Mouse (Mus musculus) hindbrain, embryonic 14.5 days (tissue): ENCODE measurements at regions not wholly inside any gene's neighbourhood (a gene's known extent, or its start where the extent isn't known, plus 50 kb on each side); places are given as distances from the start of the nearest gene placed in this dataset.

ENCODE experiments used
- ATAC-seq: fragments of 200-750 bp; cut with Nextera tagmentation; 2 replicates; pipeline ENCODE4 v1.8.0; 2017; ENCODE audit warnings: moderate number of reproducible peaks, mild to moderate bottlenecking, moderate TSS enrichment, moderate library complexity; ENCODE audit not compliant: low FRiP score
- DNase-seq: peaks from one replicate; pipeline ENCODE4 v3.0.0-alpha.2; 2015; ENCODE audit warnings: low spot score
- H3K27ac ChIP-seq: fragments of 300-500 bp; sonication (generic); 2 replicates; pipeline ENCODE4 v1.5.1; 2014; ENCODE audit warnings: mild to moderate bottlenecking, moderate library complexity
- H3K27me3 ChIP-seq: fragments of 300-500 bp; sonication (generic); 2 replicates; pipeline ENCODE4 v1.6.1; 2014; ENCODE audit warnings: mild to moderate bottlenecking, low read length, mixed read lengths; ENCODE audit not compliant: control insufficient read depth, insufficient read depth
- H3K36me3 ChIP-seq: fragments of 300-500 bp; sonication (generic); replicated peaks from 2 replicates; pipeline ENCODE4 v1.6.1; 2014; ENCODE audit not compliant: control insufficient read depth, insufficient read depth
- H3K4me1 ChIP-seq: fragments of 300-500 bp; sonication (generic); replicated peaks from 2 replicates; pipeline ENCODE4 v1.6.1; 2014; ENCODE audit warnings: antibody characterized with exemption, low read length, mixed read lengths; ENCODE audit not compliant: control insufficient read depth, insufficient read depth
- H3K4me2 ChIP-seq: fragments of 300-500 bp; sonication (generic); replicated peaks from 2 replicates; pipeline ENCODE4 v1.6.1; 2014; ENCODE audit warnings: mild to moderate bottlenecking, moderate library complexity
- H3K4me3 ChIP-seq: fragments of 300-500 bp; sonication (generic); replicated peaks from 2 replicates; pipeline ENCODE4 v1.5.1; 2014; ENCODE audit warnings: mild to moderate bottlenecking, low read length
- H3K9ac ChIP-seq: fragments of 300-500 bp; sonication (generic); 2 replicates; pipeline ENCODE4 v1.6.1; 2014
- H3K9me3 ChIP-seq: fragments of 300-500 bp; sonication (generic); 2 replicates; pipeline ENCODE4 v1.6.1; 2016; ENCODE audit warnings: low read length; ENCODE audit not compliant: control insufficient read depth
- WGBS: fragments of 180-500 bp; shearing (Covaris S2); extraction: QIAGEN DNeasy Blood & Tissue Kit; methylation state at CpG from one replicate; pipeline ENCODE4 v1.1.7; 2014; 5-methylcytosine and 5-hydroxymethylcytosine counted together

GRCm38 (mm10) chr16:63049100-63049499 is 195.0 kb downstream of the Pros1 start:
- no peak for DNase-seq
- Histone ChIP-seq H3K9ac (no peak overlapping the region), H3K4me2 (no peak overlapping the region)

GRCm38 (mm10) chr16:63062883-63063282 is 208.8 kb downstream of the Pros1 start:
- Histone ChIP-seq H3K4me1 (no peaks in the 10 kb centered on the region), H3K9me3 (no peaks in the 10 kb centered on the region), H3K27ac (no peak overlapping the region), H3K4me3 (no peak overlapping the region), H3K36me3 (no peaks in the 10 kb centered on the region), H3K4me2 (no peak overlapping the region), H3K9ac (no peak overlapping the region), H3K27me3 (no peaks in the 10 kb centered on the region)
- ATAC-seq: no peak
- no peak for DNase-seq

More at GRCm38 (mm10) chr16:63049100-63049499, 195.0 kb downstream of the Pros1 start:
- Histone ChIP-seq H3K27ac (no peak overlapping the region), H3K36me3 (no peaks in the 10 kb centered on the region), H3K4me1 (no peaks in the 10 kb centered on the region), H3K4me3 (no peak overlapping the region), H3K27me3 (no peaks in the 10 kb centered on the region), H3K9me3 (no peaks in the 10 kb centered on the region)
- WGBS: 75% methylated on average over 1 of the region's 1 CpGs
- ATAC-seq: no peak

- Histone ChIP-seq H3K9me3 (no peaks in the 10 kb centered on the region), H3K4me1 (no peaks in the 10 kb centered on the region), H3K9ac (no peak overlapping the region), H3K4me2 (no peak overlapping the region), H3K36me3 (no peaks in the 10 kb centered on the region), H3K27ac (no peak overlapping the region), H3K27me3 (no peaks in the 10 kb centered on the region), H3K4me3 (no peak overlapping the region)
- DNase-seq (no peak), ATAC-seq (no peak)
- 81% methylated on average over 2 of the region's 2 CpGs for WGBS
These were observed 215.9 kb downstream of the Pros1 start for GRCm38 (mm10) chr16:63069987-63070386.

- ATAC-seq: no peak
- no peaks in the 10 kb centered on the region for H3K9me3 ChIP-seq
- 72% methylated on average over 4 of the region's 4 CpGs for WGBS
- H3K27me3 ChIP-seq: no peaks in the 10 kb centered on the region
- H3K9ac ChIP-seq: no peak overlapping the region
- DNase-seq: no peak
- no peak overlapping the region for H3K4me3 ChIP-seq
- H3K36me3 ChIP-seq: no peaks in the 10 kb centered on the region
- H3K4me1 ChIP-seq: no peaks in the 10 kb centered on the region
- no peak overlapping the region for H3K4me2 ChIP-seq
- H3K27ac ChIP-seq: no peak overlapping the region
These were observed 221.7 kb downstream of the Pros1 start for GRCm38 (mm10) chr16:63075814-63076213.

- DNase-seq (no peak), ATAC-seq (no peak)
- Histone ChIP-seq H3K9me3 (no peaks in the 10 kb centered on the region), H3K27me3 (no peaks in the 10 kb centered on the region), H3K36me3 (no peaks in the 10 kb centered on the region), H3K4me3 (no peak overlapping the region), H3K9ac (no peak overlapping the region), H3K27ac (no peak overlapping the region), H3K4me1 (0 out of 2 replicates have a peak, but pooled peaks cover 4% of the 10 kb centered on the region), H3K4me2 (no peak overlapping the region)
- 55% methylated on average over 3 of the region's 3 CpGs for WGBS
These were observed 227.3 kb downstream of the Pros1 start for GRCm38 (mm10) chr16:63081383-63081782.

GRCm38 (mm10) chr16:63083256-63083655 is 229.1 kb downstream of the Pros1 start:
- Histone ChIP-seq H3K27ac (no peak overlapping the region), H3K9me3 (no peaks in the 10 kb centered on the region), H3K4me2 (no peak overlapping the region), H3K27me3 (no peaks in the 10 kb centered on the region), H3K4me1 (0 out of 2 replicates have a peak, but pooled peaks cover 4% of the 10 kb centered on the region), H3K9ac (no peak overlapping the region), H3K4me3 (no peak overlapping the region), H3K36me3 (no peaks in the 10 kb centered on the region)
- ATAC-seq: no peak
- DNase-seq: no peak
- WGBS: 33% methylated on average over 5 of the region's 5 CpGs

- Histone ChIP-seq H3K36me3 (no peaks in the 10 kb centered on the region), H3K4me1 (0 out of 2 replicates have a peak, but pooled peaks cover 4% of the 10 kb centered on the region), H3K9me3 (no peaks in the 10 kb centered on the region), H3K9ac (no peak overlapping the region), H3K4me2 (no peak overlapping the region), H3K27me3 (no peaks in the 10 kb centered on the region), H3K27ac (no peak overlapping the region), H3K4me3 (no peak overlapping the region)
- peak; percentile 75 for ATAC-seq
- peak; percentile 50 for DNase-seq
- WGBS: 54% methylated on average over 10 of the region's 10 CpGs
These were observed 230.1 kb downstream of the Pros1 start for GRCm38 (mm10) chr16:63084021-63084756.

- H3K36me3 ChIP-seq: no peaks in the 10 kb centered on the region
- no peak overlapping the region for H3K4me2 ChIP-seq
- ATAC-seq (no peak), DNase-seq (peak; percentile 36)
- 0 out of 2 replicates have a peak, but pooled peaks cover 4% of the 10 kb centered on the region for H3K4me1 ChIP-seq
- H3K27me3 ChIP-seq: no peaks in the 10 kb centered on the region
- H3K27ac ChIP-seq: no peak overlapping the region
- H3K9ac ChIP-seq: no peak overlapping the region
- H3K4me3 ChIP-seq: no peak overlapping the region
- H3K9me3 ChIP-seq: no peaks in the 10 kb centered on the region
- 77% methylated on average over 9 of the region's 9 CpGs for WGBS
These were observed 232.1 kb downstream of the Pros1 start for GRCm38 (mm10) chr16:63086086-63086796.

GRCm38 (mm10) chr16:63091471-63092300 is 237.6 kb downstream of the Pros1 start:
- Histone ChIP-seq H3K4me1 (0 out of 2 replicates have a peak, but pooled peaks cover 8% of the 10 kb centered on the region), H3K4me2 (no peak overlapping the region), H3K27me3 (no peaks in the 10 kb centered on the region), H3K27ac (peak overlapping the region; percentile 28), H3K9ac (no peak overlapping the region), H3K36me3 (no peaks in the 10 kb centered on the region), H3K9me3 (no peaks in the 10 kb centered on the region), H3K4me3 (no peak overlapping the region)
- whole genome bisulfite sequencing: 10% methylated on average over 11 of the region's 11 CpGs
- ATAC-seq (peak; percentile 67; the same call in 1 of the 2 replicates), DNase-seq (peak; percentile 36)
